In the genomic region with DNA sequence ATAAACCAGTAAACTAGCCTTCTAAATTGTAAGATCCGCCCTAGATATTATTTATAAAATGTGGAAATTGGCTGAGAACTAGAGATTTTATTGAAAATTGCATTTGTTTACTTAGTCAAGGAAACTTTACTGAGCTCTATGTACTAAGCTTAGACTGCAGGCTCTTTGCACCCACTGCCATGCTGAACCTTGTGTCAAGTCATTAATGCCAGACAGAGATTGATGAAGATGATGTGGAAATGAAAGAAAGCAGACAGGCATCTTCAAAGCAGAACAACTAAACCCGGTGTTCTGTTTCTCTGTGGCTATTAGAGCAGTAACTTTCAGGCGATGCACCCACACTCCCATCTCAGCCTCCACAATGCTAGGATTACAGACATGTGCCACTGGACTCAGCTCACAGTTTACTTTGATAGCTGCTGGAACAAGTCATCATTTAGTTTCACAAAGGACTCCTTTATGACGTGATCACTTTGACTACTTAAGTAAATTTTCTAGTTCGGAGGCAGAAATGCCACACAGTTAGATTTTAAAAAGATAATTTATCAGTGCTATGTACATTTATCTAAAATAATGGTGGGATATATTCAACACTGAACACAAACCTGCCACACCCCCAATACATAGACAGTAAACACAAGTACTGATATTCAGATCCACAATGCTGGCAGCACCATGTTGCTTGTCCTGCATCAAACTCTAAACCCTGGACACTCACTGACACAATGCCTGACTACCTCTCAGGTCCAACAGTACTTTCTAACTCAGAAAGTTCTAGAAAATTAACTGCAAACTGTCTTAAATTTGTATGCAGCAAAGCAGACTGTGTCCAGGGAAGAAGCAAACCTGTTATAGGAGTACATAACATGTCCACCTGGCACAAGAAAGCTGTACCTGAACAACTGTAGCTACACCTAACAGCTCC, we compare ENCODE assay signal across 8 mouse cellular contexts.
DNase-seq lines count a peak whose midpoint lies in the region; ATAC-seq and TF ChIP-seq lines count a peak whose summit lies in the region.

No protein-coding gene starts in this region.

- H3K36me3 ChIP-seq in embryonic facial prominence, embryonic 12.5 days: peaks cover 7% of the 10 kb centered on the region
- H3K36me3 ChIP-seq in intestine, embryonic 14.5 days (ENCODE audit: control insufficient read depth, insufficient read depth, low read length): peaks cover 15% of the 10 kb centered on the region
- no peaks in the 10 kb centered on the region for H3K36me3 ChIP-seq in myocyte (ENCODE audit: control insufficient read depth, insufficient read depth)

- peak overlapping the region; percentile 87 for H3K27ac ChIP-seq in left cerebral cortex, adult 2 months
- no peak overlapping the region for H3K27ac ChIP-seq in embryonic facial prominence, embryonic 12.5 days
- no peak overlapping the region for H3K27ac ChIP-seq in intestine, embryonic 14.5 days (ENCODE audit: low read depth)

- DNase-seq in left cerebral cortex, adult 2 months (ENCODE audit: extremely low spot score in 1 of 2, low spot score in 2 of 2): no peak
- DNase-seq in left cerebral cortex, adult 9 months (ENCODE audit: low spot score in 2 of 2): no peak
- DNase-seq in intestine, embryonic 14.5 days (ENCODE audit: low spot score): no peak
- DNase-seq in adrenal gland, postnatal 10 days: no peak
- no peak for DNase-seq in adrenal gland, postnatal 14 days

- no peak overlapping the region for H3ac ChIP-seq in myocyte (ENCODE audit: control insufficient read depth, insufficient read length)

- peaks cover 47% of the 10 kb centered on the region for H3K79me2 ChIP-seq in myocyte (ENCODE audit: control insufficient read depth, insufficient read depth)

- no peaks in the 10 kb centered on the region for H3K9me3 ChIP-seq in embryonic facial prominence, embryonic 12.5 days
- H3K9me3 ChIP-seq in intestine, embryonic 14.5 days (ENCODE audit: control insufficient read depth, low read length): no peaks in the 10 kb centered on the region

- H3K4me2 ChIP-seq in embryonic facial prominence, embryonic 12.5 days (replicated peaks): peak overlapping the region; percentile 76
- H3K4me2 ChIP-seq in intestine, embryonic 14.5 days (ENCODE audit: low read length): peak overlapping the region; percentile 66
- peak overlapping the region; percentile 86 for H3K4me2 ChIP-seq in myocyte (ENCODE audit: low read depth)

- intact Hi-C loops in left cerebral cortex, adult 2 months (cut with DNase I): loop anchor here (2.0 to 10.0 kb wide), 2 partner anchors 107 to 213 kb away; no protein-coding TSS in a partner anchor

- ATAC-seq in embryonic facial prominence, embryonic 12.5 days (ENCODE audit: insufficient number of reproducible peaks, insufficient read depth, low FRiP score, low TSS enrichment): no peak
- ATAC-seq in intestine, embryonic 14.5 days (replicated peaks; ENCODE audit: low FRiP score, low TSS enrichment, low read depth): no peak
- no peak for ATAC-seq in megakaryocyte progenitor cell, adult 5-6 weeks (replicated peaks; ENCODE audit: poor library complexity)

- TF ChIP-seq CTCF in left cerebral cortex, adult 2 months (IDR thresholded peaks at IDR 0.05): no peak

- 56% methylated on average over 5 of the region's 5 CpGs for WGBS in embryonic facial prominence, embryonic 12.5 days
- WGBS in intestine, embryonic 14.5 days: 36% methylated on average over 5 of the region's 5 CpGs

- no peak for TF ChIP-seq POLR2A in myocyte (IDR thresholded peaks at IDR 0.05; ENCODE audit: insufficient read length, low read depth)

- H3K9ac ChIP-seq in embryonic facial prominence, embryonic 12.5 days: peak overlapping the region; percentile 55
- peak overlapping the region; percentile 63 for H3K9ac ChIP-seq in intestine, embryonic 14.5 days (ENCODE audit: low read length)

- H3K4me3 ChIP-seq in left cerebral cortex, adult 2 months: peak overlapping the region; percentile 51
- peak overlapping the region; percentile 51 for H3K4me3 ChIP-seq in embryonic facial prominence, embryonic 12.5 days
- H3K4me3 ChIP-seq in intestine, embryonic 14.5 days (ENCODE audit: low read depth, low read length): peak overlapping the region; percentile 66
- peak overlapping the region; percentile 34 for H3K4me3 ChIP-seq in myocyte

- peaks cover 16% of the 10 kb centered on the region for H3K4me1 ChIP-seq in embryonic facial prominence, embryonic 12.5 days
- H3K4me1 ChIP-seq in intestine, embryonic 14.5 days (replicated peaks; ENCODE audit: control insufficient read depth, insufficient read depth, low read length): peaks cover 8% of the 10 kb centered on the region

- no peaks in the 10 kb centered on the region for H3K27me3 ChIP-seq in embryonic facial prominence, embryonic 12.5 days
- H3K27me3 ChIP-seq in intestine, embryonic 14.5 days (replicated peaks; ENCODE audit: control insufficient read depth, insufficient read depth, low read length): no peaks in the 10 kb centered on the region
- H3K27me3 ChIP-seq in myocyte (ENCODE audit: control insufficient read depth, insufficient read depth, insufficient read length): no peaks in the 10 kb centered on the region

TF ChIP-seq in myocyte, 11 proteins besides CTCF, POLR2A, EP300 and RAD21:
- TF ChIP-seq POLR2AphosphoS2 (IDR thresholded peaks at IDR 0.05; ENCODE audit: insufficient read length, low read depth): no peak
- no peak for TF ChIP-seq MYOG (IDR thresholded peaks at IDR 0.05; ENCODE audit: control insufficient read depth in 1 of 3, insufficient read depth in 1 of 3, insufficient read length in 2 of 3, low read depth in 2 of 3)
- no peak for TF ChIP-seq SRF (IDR thresholded peaks at IDR 0.05; ENCODE audit: control insufficient read depth, insufficient read length, low read depth)
- no peak for TF ChIP-seq CEBPB (IDR thresholded peaks at IDR 0.05; ENCODE audit: insufficient read depth, poor library complexity, severe bottlenecking)
- TF ChIP-seq E2F4 (IDR thresholded peaks at IDR 0.05; ENCODE audit: insufficient read depth): no peak
- TF ChIP-seq TCF3 (IDR thresholded peaks at IDR 0.05; ENCODE audit: insufficient read length, low read depth): no peak
- TF ChIP-seq MAX (IDR thresholded peaks at IDR 0.05; ENCODE audit: low read depth): no peak
- TF ChIP-seq MYOD1 (IDR thresholded peaks at IDR 0.05; ENCODE audit: control insufficient read depth in 1 of 3, insufficient read length in 2 of 3, low read depth in 2 of 3): no peak
- no peak for TF ChIP-seq USF1 (IDR thresholded peaks at IDR 0.05; ENCODE audit: low read depth)
- TF ChIP-seq REST (IDR thresholded peaks at IDR 0.05; ENCODE audit: insufficient read depth, insufficient read length): no peak
